Mouse (Mus musculus): ENCODE measurements around the gene Sfta2. TPM values are rescaled to one million over a fixed set of nuclear protein-coding genes. Genes with fewer than 3 reads are reported as not detected.

The Sfta2 gene
- polyA plus RNA-seq, 1 experiment from 2014 or later, result 25.2 TPM

GRCm38 (mm10) chr17:35698501-35698883 is 97.1 kb downstream of the Sfta2 start:
- H3K9ac ChIP-seq (replicated peaks; ENCODE audit: low read depth, low read length), result 0 out of 2 replicates have a peak overlapping the region, but pooled peaks have one; percentile 61
- 27% methylated on average over 5 of the region's 5 CpGs for WGBS
- peak overlapping the region; percentile 79 for H3K4me2 ChIP-seq (replicated peaks; ENCODE audit: low read depth, low read length)
- no peaks in the 10 kb centered on the region for H3K9me3 ChIP-seq (ENCODE audit: control insufficient read depth, low read depth, low read length)
- no peak for ATAC-seq (ENCODE audit: insufficient number of reproducible peaks, insufficient read depth, low FRiP score, low read depth)
- peak overlapping the region; percentile 90 for H3K27ac ChIP-seq (ENCODE audit: low read length)
- H3K4me1 ChIP-seq (ENCODE audit: control insufficient read depth, insufficient read depth, low read length), result peaks cover 39% of the 10 kb centered on the region
- no peaks in the 10 kb centered on the region for H3K27me3 ChIP-seq (ENCODE audit: control insufficient read depth, insufficient read depth, low read length)
- H3K36me3 ChIP-seq (ENCODE audit: control insufficient read depth, insufficient read depth, low read length), result peaks cover 4% of the 10 kb centered on the region
- H3K4me3 ChIP-seq (ENCODE audit: low read depth, low read length), result peak overlapping the region; percentile 33

DNA sequence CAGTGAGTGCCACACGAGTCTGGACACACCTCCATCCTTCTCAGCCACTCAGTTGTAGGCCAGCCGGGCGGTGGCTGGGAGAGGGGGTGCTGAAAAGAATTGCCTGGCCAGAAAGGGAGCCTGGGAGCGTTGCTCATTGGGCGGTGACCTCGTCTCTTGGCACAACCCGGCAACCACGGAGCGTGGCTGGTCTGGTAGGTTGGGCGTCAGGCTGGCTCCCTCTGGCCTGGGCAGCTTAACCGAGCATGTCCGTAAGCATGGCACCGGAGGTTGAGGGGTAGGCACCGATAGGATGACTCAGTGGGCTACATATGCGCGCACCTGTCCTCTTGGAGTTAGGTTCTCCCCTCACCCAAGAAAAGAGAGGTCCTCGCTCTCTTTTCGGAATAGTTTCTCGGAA is 98.6 kb downstream of the Sfta2 start:
- Histone ChIP-seq H3K9me3 (ENCODE audit: control insufficient read depth, low read depth, low read length) (no peaks in the 10 kb centered on the region), H3K4me2 (replicated peaks; ENCODE audit: low read depth, low read length) (peak overlapping the region; percentile 79), H3K4me1 (ENCODE audit: control insufficient read depth, insufficient read depth, low read length) (peaks cover 39% of the 10 kb centered on the region), H3K27ac (ENCODE audit: low read length) (peak overlapping the region; percentile 95), H3K27me3 (ENCODE audit: control insufficient read depth, insufficient read depth, low read length) (no peaks in the 10 kb centered on the region), H3K9ac (replicated peaks; ENCODE audit: low read depth, low read length) (peak overlapping the region; percentile 69), H3K4me3 (ENCODE audit: low read depth, low read length) (peak overlapping the region; percentile 61), H3K36me3 (ENCODE audit: control insufficient read depth, insufficient read depth, low read length) (no peaks in the 10 kb centered on the region; the same call in 1 of the 2 replicates)
- 4% methylated on average over 19 of the region's 19 CpGs for WGBS
- no peak for ATAC-seq (ENCODE audit: insufficient number of reproducible peaks, insufficient read depth, low FRiP score, low read depth)

Other genes with a start within 250 kb of the Sfta2 start
- gene H2-Q4, start 221.9 kb upstream of the Sfta2 start, polyA plus RNA-seq (2014; fragmentation: Nextera tagmentation; extraction: Ambion mirVana), result 2.1 and 3.3 TPM in 2 replicates
- 0.30 and 0.76 TPM in 2 replicates for gene H2-Q6, start 176.7 kb upstream of the Sfta2 start, polyA plus RNA-seq (2014; fragmentation: Nextera tagmentation; extraction: Ambion mirVana)
- 2.6 and 4.6 TPM in 2 replicates for gene H2-Q7, start 162.4 kb upstream of the Sfta2 start, polyA plus RNA-seq (2014; fragmentation: Nextera tagmentation; extraction: Ambion mirVana)
- gene H2-Q10, start 131.5 kb upstream of the Sfta2 start, polyA plus RNA-seq (2014; fragmentation: Nextera tagmentation; extraction: Ambion mirVana), result 0.71 and 1.1 TPM in 2 replicates
- 0.17 TPM in 1 of 2 replicates, not detected in the other for gene Pou5f1, start 95.5 kb upstream of the Sfta2 start, polyA plus RNA-seq (2014; fragmentation: Nextera tagmentation; extraction: Ambion mirVana)
- 87.4 and 90.1 TPM in 2 replicates for gene Tcf19, start 84.7 kb upstream of the Sfta2 start, polyA plus RNA-seq (2014; fragmentation: Nextera tagmentation; extraction: Ambion mirVana)
- gene Cchcr1, start 84.4 kb upstream of the Sfta2 start, polyA plus RNA-seq (2014; fragmentation: Nextera tagmentation; extraction: Ambion mirVana), result 16.7 and 19.0 TPM in 2 replicates
- gene Psors1c2, start 68.3 kb upstream of the Sfta2 start, polyA plus RNA-seq (2014; fragmentation: Nextera tagmentation; extraction: Ambion mirVana), result 0.81 and 1.1 TPM in 2 replicates
- gene Cdsn, start 49.4 kb upstream of the Sfta2 start, polyA plus RNA-seq (2014; fragmentation: Nextera tagmentation; extraction: Ambion mirVana), result 0.17 TPM in 1 of 2 replicates, not detected in the other
- 0.66 TPM in 1 of 2 replicates, not detected in the other for gene 2300002M23Rik, start 34.1 kb upstream of the Sfta2 start, polyA plus RNA-seq (2014; fragmentation: Nextera tagmentation; extraction: Ambion mirVana)
- not detected in 2 replicates for gene Gm9573, start 25.1 kb downstream of the Sfta2 start, polyA plus RNA-seq (2014; fragmentation: Nextera tagmentation; extraction: Ambion mirVana)
- gene Mucl3, start 42.1 kb downstream of the Sfta2 start, polyA plus RNA-seq (2014; fragmentation: Nextera tagmentation; extraction: Ambion mirVana), result 13.2 and 13.4 TPM in 2 replicates
- gene Vars2, start 66.0 kb downstream of the Sfta2 start, polyA plus RNA-seq (2014; fragmentation: Nextera tagmentation; extraction: Ambion mirVana), result 14.0 and 18.7 TPM in 2 replicates
- 40.1 and 42.7 TPM in 2 replicates for gene Gtf2h4, start 72.2 kb downstream of the Sfta2 start, polyA plus RNA-seq (2014; fragmentation: Nextera tagmentation; extraction: Ambion mirVana)
- 50.4 and 50.6 TPM in 2 replicates for gene Ddr1, start 103.1 kb downstream of the Sfta2 start, polyA plus RNA-seq (2014; fragmentation: Nextera tagmentation; extraction: Ambion mirVana)
- gene Ier3, start 220.1 kb downstream of the Sfta2 start, polyA plus RNA-seq (2014; fragmentation: Nextera tagmentation; extraction: Ambion mirVana), result 3.7 and 5.4 TPM in 2 replicates
- gene Flot1, start 221.7 kb downstream of the Sfta2 start, polyA plus RNA-seq (2014; fragmentation: Nextera tagmentation; extraction: Ambion mirVana), result 42.8 and 44.2 TPM in 2 replicates
- gene Tubb5, start 236.8 kb downstream of the Sfta2 start, polyA plus RNA-seq (2014; fragmentation: Nextera tagmentation; extraction: Ambion mirVana), result 932 and 983 TPM in 2 replicates
- gene Mdc1, start 240.0 kb downstream of the Sfta2 start, polyA plus RNA-seq (2014; fragmentation: Nextera tagmentation; extraction: Ambion mirVana), result 18.7 and 19.2 TPM in 2 replicates